Mouse (Mus musculus) ES-E14 (cell line): ENCODE results near the gene Irf2bp2.

Experiments
- CHD2 ChIP-seq: IDR thresholded peaks from 2 replicates; pipeline ENCODE4 v1.6.1; 2014; ENCODE audit warnings: mild to moderate bottlenecking, low read depth, low read length, inconsistent platforms
- HCFC1 ChIP-seq: IDR thresholded peaks from 2 replicates; pipeline ENCODE4 v1.6.1; 2012; ENCODE audit warnings: low read length, inconsistent platforms, borderline replicate concordance; ENCODE audit not compliant: insufficient read depth

DNA sequence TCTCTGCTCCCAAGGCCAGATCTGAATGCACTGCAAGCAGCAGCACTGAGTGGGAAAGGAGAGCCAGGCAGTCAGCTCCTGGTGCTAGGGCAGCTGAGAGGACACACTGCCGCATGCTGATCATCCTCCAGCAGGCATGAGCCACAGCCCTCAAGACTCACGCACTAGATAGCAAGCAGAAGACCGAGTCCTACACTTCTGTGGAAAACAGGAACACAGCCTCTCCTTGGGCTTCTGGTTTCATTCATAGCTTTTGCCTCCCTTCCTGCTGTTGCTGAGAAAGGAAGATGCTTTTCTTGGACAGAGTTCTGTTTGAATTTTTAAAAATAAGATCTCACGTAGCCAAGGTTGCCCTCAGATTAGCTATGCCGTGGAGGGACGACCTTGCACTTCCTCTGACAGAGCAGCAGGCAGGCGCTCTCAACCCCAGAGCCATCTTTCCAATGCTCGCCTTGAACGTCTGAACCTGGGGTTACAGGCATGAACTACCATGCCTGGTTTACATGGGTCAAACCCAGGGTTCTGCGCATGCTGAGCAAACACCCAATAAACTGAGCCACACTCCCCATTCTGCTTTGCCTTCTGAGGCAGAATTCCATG, 51.6 kb downstream of the Irf2bp2 start:
- TF ChIP-seq CHD2 (no peak), HCFC1 (no peak)
